Mouse (Mus musculus): ENCODE measurements around the gene Phactr2.

Phactr2 gene

GRCm38 (mm10) chr10:13448283-13449045, 25.7 kb downstream of the Phactr2 start:
- DNase-seq (ENCODE audit: low spot score): no peak

GRCm38 (mm10) chr10:13446791-13447249, 27.4 kb downstream of the Phactr2 start:
- DNase-seq (ENCODE audit: low spot score): no peak

GRCm38 (mm10) chr10:13444257-13444656, 30.0 kb downstream of the Phactr2 start:
- DNase-seq (ENCODE audit: low spot score): no peak

- no peak for DNase-seq (ENCODE audit: low spot score)
Observed at GRCm38 (mm10) chr10:13443647-13444046, 30.6 kb downstream of the Phactr2 start.

GRCm38 (mm10) chr10:13440292-13440691, 33.9 kb downstream of the Phactr2 start:
- no peak for DNase-seq (ENCODE audit: low spot score)

GRCm38 (mm10) chr10:13438118-13438821, 35.9 kb downstream of the Phactr2 start:
- DNase-seq (ENCODE audit: low spot score): no peak

GRCm38 (mm10) chr10:13437011-13437410, 37.2 kb downstream of the Phactr2 start:
- no peak for DNase-seq (ENCODE audit: low spot score)

- DNase-seq (ENCODE audit: low spot score): no peak
Observed at GRCm38 (mm10) chr10:13433016-13433415, 41.2 kb downstream of the Phactr2 start.

GRCm38 (mm10) chr10:13431641-13432540, 42.3 kb downstream of the Phactr2 start:
- no peak for DNase-seq (ENCODE audit: low spot score)

GRCm38 (mm10) chr10:13429766-13430165, 44.4 kb downstream of the Phactr2 start:
- DNase-seq (ENCODE audit: low spot score): no peak

- DNase-seq (ENCODE audit: low spot score): no peak
Observed at GRCm38 (mm10) chr10:13429240-13429639, 45.0 kb downstream of the Phactr2 start.

GRCm38 (mm10) chr10:13428536-13428935, 45.7 kb downstream of the Phactr2 start:
- no peak for DNase-seq (ENCODE audit: low spot score)

- no peak for DNase-seq (ENCODE audit: low spot score)
Observed at GRCm38 (mm10) chr10:13427599-13427998, 46.6 kb downstream of the Phactr2 start.

GRCm38 (mm10) chr10:13425198-13425597, 49.0 kb downstream of the Phactr2 start:
- no peak for DNase-seq (ENCODE audit: low spot score)

- DNase-seq (ENCODE audit: low spot score): no peak
Observed at GRCm38 (mm10) chr10:13424508-13424907, 49.7 kb downstream of the Phactr2 start.

GRCm38 (mm10) chr10:13424015-13424414, 50.2 kb downstream of the Phactr2 start:
- no peak for DNase-seq (ENCODE audit: low spot score)

- DNase-seq (ENCODE audit: low spot score): no peak
Observed at GRCm38 (mm10) chr10:13422121-13422520, 52.1 kb downstream of the Phactr2 start.

- no peak for DNase-seq (ENCODE audit: low spot score)
Observed at GRCm38 (mm10) chr10:13419246-13419645, 55.0 kb downstream of the Phactr2 start.

GRCm38 (mm10) chr10:13415489-13416104, 58.6 kb downstream of the Phactr2 start:
- no peak for DNase-seq (ENCODE audit: low spot score)

GRCm38 (mm10) chr10:13412202-13412923, 61.8 kb downstream of the Phactr2 start:
- no peak for DNase-seq (ENCODE audit: low spot score)

GRCm38 (mm10) chr10:13411056-13411455, 63.2 kb downstream of the Phactr2 start:
- DNase-seq (ENCODE audit: low spot score): no peak
